Mouse (Mus musculus): Measurements from ENCODE around the gene Pde12. TPM values are rescaled to one million over a fixed set of nuclear protein-coding genes. Genes with fewer than 3 reads are reported as not detected.

Pde12 gene
- total RNA-seq (2023): 10 to 100 TPM; 13.5 to 13.7 TPM

DNA sequence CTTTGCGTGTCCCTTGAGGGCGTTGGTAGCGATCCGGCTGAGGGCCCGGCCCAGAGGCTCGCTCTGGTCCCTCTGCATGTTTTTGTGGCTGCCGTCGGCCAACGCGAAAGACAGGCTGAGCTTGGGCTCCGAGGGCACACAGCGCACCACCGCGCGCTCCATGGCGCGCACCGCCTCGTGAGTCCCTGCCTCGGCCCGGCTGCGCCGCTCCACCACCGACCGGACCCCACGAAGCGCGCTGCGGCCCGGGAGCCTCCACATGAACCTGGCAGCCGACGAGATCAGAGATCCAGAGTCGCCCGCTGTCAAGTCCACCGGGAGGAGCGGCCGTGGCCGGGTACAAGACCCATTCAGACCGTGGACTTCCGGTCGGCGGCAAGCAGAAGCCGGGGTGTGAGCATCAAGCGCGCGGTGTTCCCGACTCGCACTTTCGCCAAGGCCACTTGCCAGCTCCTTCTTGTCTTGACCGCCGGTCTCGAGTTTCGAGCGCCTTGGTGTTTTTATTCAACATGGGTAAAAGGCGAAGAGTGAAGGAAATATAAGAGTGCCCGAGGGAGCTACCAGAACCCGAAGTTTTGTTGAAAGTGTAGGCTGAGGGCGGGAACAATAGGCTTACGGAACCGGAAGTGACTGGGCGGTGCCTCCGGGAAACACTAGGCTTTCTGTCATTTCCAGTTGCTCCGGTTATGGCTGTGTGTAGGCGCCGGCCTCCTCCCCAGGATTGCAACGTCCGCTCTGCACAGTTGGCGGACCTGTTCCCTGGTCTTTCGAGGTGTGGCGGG, at the start of gene Pde12:
Gene Pde12, minus strand, starts transcription at position 592 of the 782 bp plus-strand sequence.

DNA sequence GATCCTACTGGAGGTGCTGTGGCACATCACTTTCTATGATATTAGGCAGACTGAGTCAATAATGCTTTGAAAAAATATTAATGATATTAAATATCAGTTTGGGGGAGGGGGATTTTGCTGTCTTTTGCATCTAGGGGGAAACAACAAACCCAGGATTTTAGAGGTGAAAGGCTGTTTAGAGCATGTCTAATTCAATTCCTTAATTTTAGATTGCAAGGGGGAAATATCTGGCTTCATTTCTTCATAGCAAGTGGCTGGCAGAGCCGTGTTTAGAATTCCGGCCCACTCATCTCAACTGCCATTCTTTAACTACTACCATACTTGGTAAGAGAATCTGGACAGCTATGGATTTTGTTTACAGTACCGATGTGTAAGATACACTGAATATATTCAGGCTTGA, 23.3 kb upstream of the Pde12 start, which contains the start of gene Dnah12:
Gene Dnah12, plus strand, starts transcription at position 301 of the 400 bp plus-strand sequence.

DNA sequence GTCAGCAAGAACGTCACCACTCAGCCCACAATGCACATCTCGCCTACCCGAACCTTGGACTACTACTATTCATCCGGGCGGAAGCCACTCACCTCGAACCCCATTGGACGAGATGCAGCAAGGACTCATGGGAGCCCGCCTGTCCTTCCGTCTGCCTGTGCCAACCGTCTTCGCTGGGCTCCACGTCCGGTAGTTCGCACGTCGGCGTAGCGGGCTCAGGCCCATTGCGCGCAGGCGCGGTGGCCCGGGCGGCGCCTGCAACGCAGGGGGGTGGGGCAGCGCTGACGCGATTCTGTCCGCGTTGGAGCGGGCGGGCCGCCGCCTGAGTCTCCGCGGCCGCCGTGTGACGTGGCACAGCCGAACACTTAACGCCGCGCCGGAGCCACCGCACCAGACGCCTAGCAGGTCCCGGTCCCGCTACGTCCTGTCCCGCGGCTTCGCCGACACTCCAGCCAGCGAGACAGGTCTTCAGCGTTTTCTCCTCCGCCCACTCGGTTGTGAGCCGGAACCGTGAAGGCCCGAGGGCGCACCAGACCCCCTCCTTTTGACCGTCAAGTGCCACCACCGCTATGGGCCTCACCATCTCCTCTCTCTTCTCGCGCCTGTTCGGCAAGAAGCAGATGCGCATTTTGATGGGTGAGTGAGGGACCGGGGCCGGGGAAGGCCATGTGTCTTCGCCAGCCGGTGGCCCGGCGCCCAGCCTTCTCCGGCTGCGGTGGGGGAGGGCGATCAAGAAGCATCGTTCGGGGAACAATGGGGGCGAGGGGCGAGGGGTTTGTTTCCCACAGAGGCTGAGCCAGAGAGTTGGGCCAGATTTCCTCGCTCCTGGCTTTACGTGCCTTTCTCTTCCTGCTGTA, 31.6 kb downstream of the Pde12 start, which contains the start of gene Arf4:
Gene Arf4, plus strand, starts transcription at position 224 of the 857 bp plus-strand sequence.

Other genes with a start within 250 kb of the Pde12 start
- gene Slmap, start 135.0 kb downstream of the Pde12 start, total RNA-seq (2023): 10 to 100 TPM; 66.4 to 69.9 TPM
- 10 to 100 TPM; 28.8 to 31.3 TPM for gene Dennd6a, start 96.0 kb downstream of the Pde12 start, total RNA-seq (2023)
- 100 to 1,000 TPM; 234 TPM for gene Arf4, start 31.8 kb downstream of the Pde12 start, total RNA-seq (2023)
- under 1 TPM; 0.09 to 0.15 TPM for gene Dnah12, start 23.4 kb upstream of the Pde12 start, total RNA-seq (2023)
- gene Asb14, start 224.7 kb upstream of the Pde12 start, total RNA-seq (2023): not detected

Measured in T-cell, adult 66 days (primary cell).